Mouse (Mus musculus): ENCODE results near the gene Negr1. TPM values are rescaled to one million over a fixed set of nuclear protein-coding genes. Genes with fewer than 3 reads are reported as not detected.

The Negr1 gene
- polyA plus RNA-seq, 1 experiment: not detected

- no peaks in the 10 kb centered on the region for H3K36me3 ChIP-seq (ENCODE audit: control insufficient read depth, insufficient read depth, low read length, poor library complexity, severe bottlenecking)
- no peaks in the 10 kb centered on the region for H3K9me3 ChIP-seq (replicated peaks; ENCODE audit: control insufficient read depth, insufficient read depth, low read length, poor library complexity, severe bottlenecking)
- no peak for TF ChIP-seq POLR2A (IDR thresholded peaks at IDR 0.05; ENCODE audit: insufficient read depth, low read length)
- TF ChIP-seq EP300 (IDR thresholded peaks at IDR 0.05; ENCODE audit: insufficient read depth, low read depth, low read length): no peak
- no peak for TF ChIP-seq CTCF (IDR thresholded peaks at IDR 0.05; ENCODE audit: low read depth, low read length)
- H3K4me1 ChIP-seq (ENCODE audit: control insufficient read depth, insufficient read depth, low read length): no peaks in the 10 kb centered on the region
- H3K9ac ChIP-seq (ENCODE audit: low read depth, poor library complexity, severe bottlenecking): no peak overlapping the region
- H3K4me3 ChIP-seq (ENCODE audit: low read depth, low read length): no peak overlapping the region
- no peak overlapping the region for H3K27ac ChIP-seq (ENCODE audit: insufficient read depth, low read length)
- no peaks in the 10 kb centered on the region for H3K27me3 ChIP-seq (ENCODE audit: control insufficient read depth, insufficient read depth, low read length, poor library complexity, severe bottlenecking)
Measured at GRCm38 (mm10) chr3:156934778-156935290, 373.2 kb downstream of the Negr1 start.

DNA sequence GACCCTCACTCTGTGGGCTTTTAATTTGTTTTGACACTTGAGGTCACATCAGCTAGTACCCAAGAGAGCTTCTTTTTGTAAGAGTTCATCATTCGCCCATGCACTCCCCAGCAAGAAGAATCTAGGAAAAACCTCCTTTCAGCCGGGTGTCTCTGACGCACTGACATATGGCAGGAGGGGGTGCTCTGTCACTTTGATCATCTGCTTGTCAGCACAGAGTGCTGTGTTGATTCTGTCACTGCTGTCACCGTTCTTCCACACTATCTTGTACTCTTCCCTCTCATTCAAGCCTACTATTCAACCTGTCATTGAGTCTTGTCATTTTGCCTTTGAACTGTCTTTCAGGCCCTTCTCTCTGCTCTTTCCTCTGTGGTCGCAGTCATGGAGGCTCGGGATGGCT is 385.8 kb downstream of the Negr1 start:
- TF ChIP-seq POLR2A (IDR thresholded peaks at IDR 0.05; ENCODE audit: insufficient read depth, low read length): no peak
- no peak for TF ChIP-seq EP300 (IDR thresholded peaks at IDR 0.05; ENCODE audit: insufficient read depth, low read depth, low read length)
- TF ChIP-seq CTCF (IDR thresholded peaks at IDR 0.05; ENCODE audit: low read depth, low read length): no peak
- Histone ChIP-seq H3K4me1 (ENCODE audit: control insufficient read depth, insufficient read depth, low read length) (no peaks in the 10 kb centered on the region), H3K27ac (ENCODE audit: insufficient read depth, low read length) (no peak overlapping the region), H3K4me3 (ENCODE audit: low read depth, low read length) (no peak overlapping the region), H3K9me3 (replicated peaks; ENCODE audit: control insufficient read depth, insufficient read depth, low read length, poor library complexity, severe bottlenecking) (no peaks in the 10 kb centered on the region), H3K27me3 (ENCODE audit: control insufficient read depth, insufficient read depth, low read length, poor library complexity, severe bottlenecking) (no peaks in the 10 kb centered on the region), H3K9ac (ENCODE audit: low read depth, poor library complexity, severe bottlenecking) (no peak overlapping the region), H3K36me3 (ENCODE audit: control insufficient read depth, insufficient read depth, low read length, poor library complexity, severe bottlenecking) (no peaks in the 10 kb centered on the region)

DNA sequence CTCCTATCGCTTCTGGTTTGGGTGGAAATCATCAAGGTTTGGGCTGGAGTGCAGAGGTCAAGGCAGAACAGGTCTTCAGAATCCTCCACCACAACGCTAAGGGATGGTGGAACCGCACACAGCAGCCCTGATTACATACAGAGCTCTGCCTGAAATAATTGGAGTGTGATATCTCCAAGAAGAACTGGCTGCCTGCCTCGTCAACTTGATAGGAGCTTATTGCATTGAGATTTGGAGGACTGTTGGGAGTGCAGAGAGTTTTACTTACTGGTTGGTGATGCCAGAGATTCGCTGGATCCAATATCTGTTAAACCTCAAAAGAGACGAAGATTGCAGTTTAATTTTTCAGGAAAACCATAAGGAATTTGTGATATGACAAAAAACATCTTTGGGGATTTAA is 391.4 kb downstream of the Negr1 start:
- no peaks in the 10 kb centered on the region for H3K27me3 ChIP-seq (ENCODE audit: control insufficient read depth, insufficient read depth, low read length, poor library complexity, severe bottlenecking)
- no peak for TF ChIP-seq POLR2A (IDR thresholded peaks at IDR 0.05; ENCODE audit: insufficient read depth, low read length)
- no peak for TF ChIP-seq CTCF (IDR thresholded peaks at IDR 0.05; ENCODE audit: low read depth, low read length)
- TF ChIP-seq EP300 (IDR thresholded peaks at IDR 0.05; ENCODE audit: insufficient read depth, low read depth, low read length): no peak
- H3K4me3 ChIP-seq (ENCODE audit: low read depth, low read length): no peak overlapping the region
- H3K9ac ChIP-seq (ENCODE audit: low read depth, poor library complexity, severe bottlenecking): no peak overlapping the region
- no peaks in the 10 kb centered on the region for H3K9me3 ChIP-seq (replicated peaks; ENCODE audit: control insufficient read depth, insufficient read depth, low read length, poor library complexity, severe bottlenecking)
- H3K4me1 ChIP-seq (ENCODE audit: control insufficient read depth, insufficient read depth, low read length): no peaks in the 10 kb centered on the region
- no peaks in the 10 kb centered on the region for H3K36me3 ChIP-seq (ENCODE audit: control insufficient read depth, insufficient read depth, low read length, poor library complexity, severe bottlenecking)
- no peak overlapping the region for H3K27ac ChIP-seq (ENCODE audit: insufficient read depth, low read length)

GRCm38 (mm10) chr3:156955094-156955493 is 393.5 kb downstream of the Negr1 start:
- H3K9ac ChIP-seq (ENCODE audit: low read depth, poor library complexity, severe bottlenecking): no peak overlapping the region
- no peaks in the 10 kb centered on the region for H3K9me3 ChIP-seq (replicated peaks; ENCODE audit: control insufficient read depth, insufficient read depth, low read length, poor library complexity, severe bottlenecking)
- H3K4me1 ChIP-seq (ENCODE audit: control insufficient read depth, insufficient read depth, low read length): no peaks in the 10 kb centered on the region
- TF ChIP-seq POLR2A (IDR thresholded peaks at IDR 0.05; ENCODE audit: insufficient read depth, low read length): no peak
- no peak for TF ChIP-seq CTCF (IDR thresholded peaks at IDR 0.05; ENCODE audit: low read depth, low read length)
- TF ChIP-seq EP300 (IDR thresholded peaks at IDR 0.05; ENCODE audit: insufficient read depth, low read depth, low read length): no peak
- H3K27ac ChIP-seq (ENCODE audit: insufficient read depth, low read length): no peak overlapping the region
- H3K4me3 ChIP-seq (ENCODE audit: low read depth, low read length): no peak overlapping the region
- no peaks in the 10 kb centered on the region for H3K36me3 ChIP-seq (ENCODE audit: control insufficient read depth, insufficient read depth, low read length, poor library complexity, severe bottlenecking)
- H3K27me3 ChIP-seq (ENCODE audit: control insufficient read depth, insufficient read depth, low read length, poor library complexity, severe bottlenecking): no peaks in the 10 kb centered on the region

- Histone ChIP-seq H3K36me3 (ENCODE audit: control insufficient read depth, insufficient read depth, low read length, poor library complexity, severe bottlenecking) (no peaks in the 10 kb centered on the region), H3K27me3 (ENCODE audit: control insufficient read depth, insufficient read depth, low read length, poor library complexity, severe bottlenecking) (no peaks in the 10 kb centered on the region), H3K4me3 (ENCODE audit: low read depth, low read length) (no peak overlapping the region), H3K9me3 (replicated peaks; ENCODE audit: control insufficient read depth, insufficient read depth, low read length, poor library complexity, severe bottlenecking) (no peaks in the 10 kb centered on the region), H3K9ac (ENCODE audit: low read depth, poor library complexity, severe bottlenecking) (no peak overlapping the region), H3K27ac (ENCODE audit: insufficient read depth, low read length) (no peak overlapping the region), H3K4me1 (ENCODE audit: control insufficient read depth, insufficient read depth, low read length) (no peaks in the 10 kb centered on the region)
- no peak for TF ChIP-seq POLR2A (IDR thresholded peaks at IDR 0.05; ENCODE audit: insufficient read depth, low read length)
- TF ChIP-seq EP300 (IDR thresholded peaks at IDR 0.05; ENCODE audit: insufficient read depth, low read depth, low read length): no peak
- TF ChIP-seq CTCF (IDR thresholded peaks at IDR 0.05; ENCODE audit: low read depth, low read length): no peak
Measured at GRCm38 (mm10) chr3:156958640-156959039, 397.0 kb downstream of the Negr1 start.

DNA sequence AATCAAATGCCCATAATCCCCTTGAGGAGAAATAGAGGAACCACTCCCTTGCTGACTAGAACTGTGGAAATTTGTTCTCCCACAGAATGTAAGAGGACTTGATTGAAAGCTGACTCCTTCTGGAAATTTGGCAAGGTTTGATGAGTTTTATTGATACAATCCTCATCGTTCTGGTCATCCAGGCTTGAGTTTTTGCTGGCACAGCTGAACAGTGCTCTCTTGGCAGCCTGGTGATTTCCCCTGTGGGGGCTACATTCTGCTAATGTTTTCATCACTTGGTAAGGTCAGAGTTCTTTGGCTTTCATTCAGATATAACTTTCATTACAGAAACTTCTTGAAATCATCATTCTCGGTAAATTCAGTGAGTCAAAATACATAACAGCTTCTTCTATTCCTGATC is 407.2 kb downstream of the Negr1 start:
- Histone ChIP-seq H3K4me1 (ENCODE audit: control insufficient read depth, insufficient read depth, low read length) (no peaks in the 10 kb centered on the region), H3K27me3 (ENCODE audit: control insufficient read depth, insufficient read depth, low read length, poor library complexity, severe bottlenecking) (no peaks in the 10 kb centered on the region), H3K9me3 (replicated peaks; ENCODE audit: control insufficient read depth, insufficient read depth, low read length, poor library complexity, severe bottlenecking) (no peaks in the 10 kb centered on the region), H3K9ac (ENCODE audit: low read depth, poor library complexity, severe bottlenecking) (no peak overlapping the region), H3K36me3 (ENCODE audit: control insufficient read depth, insufficient read depth, low read length, poor library complexity, severe bottlenecking) (no peaks in the 10 kb centered on the region), H3K4me3 (ENCODE audit: low read depth, low read length) (no peak overlapping the region), H3K27ac (ENCODE audit: insufficient read depth, low read length) (no peak overlapping the region)
- TF ChIP-seq CTCF (IDR thresholded peaks at IDR 0.05; ENCODE audit: low read depth, low read length): no peak
- no peak for TF ChIP-seq POLR2A (IDR thresholded peaks at IDR 0.05; ENCODE audit: insufficient read depth, low read length)
- no peak for TF ChIP-seq EP300 (IDR thresholded peaks at IDR 0.05; ENCODE audit: insufficient read depth, low read depth, low read length)

Data from ES-Bruce4 (cell line).